Mouse (Mus musculus): ENCODE data around the gene Tmem14a.
"Not testable (repeated sequence)": the region's sequence is repeated elsewhere in the genome, so short reads cannot be mapped to it uniquely, and the experiment has no call there.

Tmem14a gene

DNA sequence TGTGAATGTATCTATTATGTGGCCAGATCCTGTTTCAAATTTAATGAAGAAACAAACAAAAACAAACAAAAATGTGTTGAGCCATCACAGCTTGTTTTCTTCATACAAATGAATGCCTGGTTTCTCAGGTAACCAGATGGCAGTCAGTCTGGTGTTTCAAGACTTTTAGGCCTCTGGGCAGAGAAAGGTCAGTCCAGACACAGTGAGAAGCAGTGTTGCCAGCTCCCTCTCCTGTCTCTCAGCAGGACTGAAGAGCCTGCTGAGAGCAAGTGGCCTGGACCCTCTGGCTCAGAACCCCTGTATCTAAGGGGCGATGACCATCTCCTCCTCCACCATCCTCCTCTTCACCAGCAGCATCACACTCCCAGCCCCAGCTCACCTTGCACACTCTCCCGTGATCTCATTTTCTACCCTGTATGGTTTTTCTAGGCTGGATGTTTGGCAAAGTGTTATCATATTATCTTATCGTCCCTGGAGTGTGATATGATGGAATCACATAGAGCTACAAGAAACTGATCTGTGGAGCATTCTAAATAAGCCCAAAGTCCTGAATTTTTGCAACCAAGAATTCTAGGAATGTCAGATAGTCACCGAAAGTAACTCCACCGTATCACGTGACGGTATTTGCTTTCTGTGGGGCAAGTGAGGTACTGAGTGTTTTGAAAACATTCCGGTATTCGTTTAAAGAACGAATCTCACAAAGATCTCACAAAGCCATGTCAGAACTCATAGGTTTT, 34.4 kb downstream of the Tmem14a start:
- peak; percentile 67 for DNase-seq (ENCODE audit: low read depth, low spot score)

DNA sequence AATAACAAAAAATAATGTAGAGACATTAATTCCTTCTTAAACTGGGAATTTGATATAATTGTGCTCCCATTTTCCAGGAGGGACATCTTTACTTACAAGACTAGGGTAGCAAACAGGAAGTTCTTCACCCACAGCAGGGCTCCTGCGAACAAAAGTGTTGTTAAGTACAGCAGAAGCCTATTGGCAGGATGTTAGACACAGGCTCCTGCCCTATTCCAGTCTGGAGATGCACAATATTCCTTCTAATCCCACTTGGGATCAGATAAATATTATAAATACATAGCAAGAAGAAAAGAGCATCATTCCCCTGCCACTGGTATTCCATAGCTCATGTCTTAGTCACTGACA, 34.9 kb downstream of the Tmem14a start:
- peak; percentile 81 for DNase-seq (ENCODE audit: low read depth, low spot score)

- DNase-seq (ENCODE audit: low read depth, low spot score), result peak; percentile 92
Measured at GRCm38 (mm10) chr1:21253856-21254255, 35.5 kb downstream of the Tmem14a start.

DNA sequence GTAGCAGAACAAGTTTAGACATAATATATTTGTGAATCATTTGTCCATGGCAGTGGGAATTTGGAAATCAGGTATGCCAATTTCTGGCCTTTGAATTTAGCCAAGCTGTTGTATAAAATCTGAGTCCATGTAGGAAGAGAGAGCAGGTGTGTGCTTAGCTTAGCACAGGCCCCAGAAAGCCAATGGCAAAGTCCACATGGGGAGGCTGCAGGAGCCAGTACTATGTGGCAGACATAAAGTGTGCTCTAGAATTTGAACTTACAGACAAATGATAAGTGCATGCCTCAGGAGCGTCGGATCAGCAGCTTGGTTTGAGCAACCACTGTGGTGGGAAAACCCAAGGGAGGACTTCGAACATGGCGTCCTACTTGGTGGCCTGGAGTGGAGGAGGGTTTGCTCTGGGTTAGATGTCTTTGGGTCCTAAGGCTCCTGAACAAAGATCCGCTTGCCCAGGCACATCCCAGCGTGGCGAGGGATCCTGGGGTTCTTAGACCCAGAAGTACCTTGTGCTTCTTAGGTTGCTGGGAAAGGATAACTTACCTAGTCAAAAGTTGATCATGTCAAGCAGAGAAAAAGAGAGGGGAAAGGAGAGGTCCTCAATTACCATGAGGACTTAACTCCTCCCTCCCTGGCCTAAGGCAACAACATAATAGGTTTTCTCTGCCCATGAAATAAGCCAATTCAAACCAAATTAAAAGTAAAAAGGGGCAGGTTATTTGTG, 37.4 kb downstream of the Tmem14a start:
- peak; percentile 89 for DNase-seq (ENCODE audit: low read depth, low spot score)

GRCm38 (mm10) chr1:21256391-21256790, 38.0 kb downstream of the Tmem14a start:
- peak; percentile 98 for DNase-seq (ENCODE audit: low read depth, low spot score)

DNA sequence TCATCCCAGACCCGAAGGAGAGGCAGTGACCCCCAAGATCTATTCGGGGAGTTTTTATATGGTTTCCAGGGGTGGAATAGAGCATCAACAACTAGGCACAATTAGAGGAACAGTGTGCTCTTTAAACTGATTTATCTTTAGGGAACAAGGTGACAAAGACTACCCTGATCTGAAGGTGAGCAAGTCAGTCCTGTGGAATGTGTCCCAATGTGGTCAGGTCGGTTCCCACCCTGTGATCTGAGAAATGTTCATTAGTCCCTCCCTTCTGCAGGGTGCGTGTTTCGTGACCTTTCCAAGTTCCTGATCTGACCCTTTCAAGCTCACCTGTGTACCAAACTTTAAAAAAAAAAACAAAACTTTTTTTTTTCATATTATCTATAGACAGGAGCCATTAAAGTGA, 38.5 kb downstream of the Tmem14a start:
- peak; percentile 76 for DNase-seq (ENCODE audit: low read depth, low spot score)

DNA sequence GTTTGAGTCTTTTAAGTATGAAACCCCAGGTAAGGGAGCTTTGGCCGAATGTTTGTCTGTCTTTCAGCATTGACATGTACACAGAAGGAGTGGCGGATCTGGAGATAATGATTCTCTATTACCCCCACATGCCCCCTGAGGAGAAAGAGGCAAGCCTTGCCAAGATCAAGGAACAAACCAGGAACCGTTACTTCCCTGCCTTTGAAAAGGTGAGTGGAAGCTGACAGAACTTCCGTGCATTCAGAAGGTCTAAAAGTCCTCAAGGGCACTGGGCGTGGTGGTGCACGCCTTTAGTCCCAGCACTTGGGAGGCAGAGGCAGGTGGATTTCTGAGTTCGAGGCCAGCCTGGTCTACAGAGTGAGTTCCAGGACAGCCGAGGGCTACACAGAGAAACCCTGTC, 41.6 kb downstream of the Tmem14a start:
- DNase-seq (ENCODE audit: low read depth, low spot score), result peak; percentile 94

GRCm38 (mm10) chr1:21262401-21262800, 44.0 kb downstream of the Tmem14a start:
- DNase-seq (ENCODE audit: low read depth, low spot score), result no peak

DNA sequence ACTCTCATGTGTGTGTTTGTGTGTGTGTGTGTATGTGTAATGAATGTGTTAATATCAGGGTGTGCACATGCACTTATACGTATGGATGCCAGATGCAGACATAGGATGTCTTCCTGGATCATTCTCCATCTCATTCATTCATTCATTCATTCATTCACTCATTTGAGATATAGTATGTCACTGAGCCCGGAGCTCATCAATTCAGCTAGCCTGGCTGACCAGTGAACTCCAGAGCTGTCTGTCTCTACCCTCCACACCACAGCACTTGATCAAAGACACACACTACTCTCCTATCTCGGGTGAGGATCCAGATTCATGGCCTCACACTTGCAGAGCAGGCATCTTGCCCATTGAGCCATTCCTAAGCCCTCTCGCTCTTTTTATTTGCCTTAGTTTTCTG, 45.6 kb downstream of the Tmem14a start:
- DNase-seq (ENCODE audit: low read depth, low spot score), result no peak

- no peak for DNase-seq (ENCODE audit: low read depth, low spot score)
Measured at GRCm38 (mm10) chr1:21264747-21265146, 46.4 kb downstream of the Tmem14a start.

DNA sequence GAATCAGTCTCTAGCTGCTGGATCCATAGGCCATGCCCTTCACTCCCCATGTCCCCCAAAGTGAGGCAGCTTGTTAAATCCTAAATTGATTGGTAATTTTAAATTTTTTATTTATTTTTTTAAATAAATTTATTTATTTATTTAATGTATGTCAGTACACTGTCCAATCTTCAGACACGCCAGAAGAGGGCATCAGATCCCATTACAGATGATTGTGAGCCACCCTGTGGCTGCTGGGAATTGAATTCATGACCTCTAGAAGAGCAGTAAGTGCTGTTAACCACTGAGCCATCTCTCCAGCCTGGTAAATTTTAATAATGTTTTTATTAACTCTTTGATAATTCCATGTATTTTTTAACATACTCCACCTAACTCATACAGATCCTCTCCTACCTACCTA, 48.4 kb downstream of the Tmem14a start:
- DNase-seq (ENCODE audit: low read depth, low spot score), result no peak

DNA sequence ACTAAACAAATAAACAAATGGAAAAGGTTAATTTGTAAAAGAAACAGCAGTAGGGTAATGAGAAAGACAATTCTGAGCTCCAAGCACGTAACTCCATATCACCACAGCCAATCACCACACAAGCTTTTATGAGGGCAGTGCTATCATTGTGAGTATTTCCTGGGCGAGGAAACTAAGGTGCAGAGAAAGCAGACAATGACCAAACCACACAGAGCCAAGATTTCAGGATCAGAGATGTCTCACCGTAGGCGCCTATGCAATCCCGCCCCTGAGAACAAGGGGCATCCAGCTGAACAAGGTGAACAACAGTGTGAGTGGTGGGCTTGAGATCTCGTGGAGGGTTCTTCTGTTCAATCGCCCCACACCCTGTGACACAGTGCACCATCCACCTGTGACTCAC, 49.1 kb downstream of the Tmem14a start:
- not testable (repeated sequence) for DNase-seq (ENCODE audit: low read depth, low spot score)

- peak; percentile 81 for DNase-seq (ENCODE audit: low read depth, low spot score)
Measured at GRCm38 (mm10) chr1:21271343-21272055, 53.1 kb downstream of the Tmem14a start.

GRCm38 (mm10) chr1:21272056-21272431, 53.7 kb downstream of the Tmem14a start:
- peak; percentile 41 for DNase-seq (ENCODE audit: low read depth, low spot score)

DNA sequence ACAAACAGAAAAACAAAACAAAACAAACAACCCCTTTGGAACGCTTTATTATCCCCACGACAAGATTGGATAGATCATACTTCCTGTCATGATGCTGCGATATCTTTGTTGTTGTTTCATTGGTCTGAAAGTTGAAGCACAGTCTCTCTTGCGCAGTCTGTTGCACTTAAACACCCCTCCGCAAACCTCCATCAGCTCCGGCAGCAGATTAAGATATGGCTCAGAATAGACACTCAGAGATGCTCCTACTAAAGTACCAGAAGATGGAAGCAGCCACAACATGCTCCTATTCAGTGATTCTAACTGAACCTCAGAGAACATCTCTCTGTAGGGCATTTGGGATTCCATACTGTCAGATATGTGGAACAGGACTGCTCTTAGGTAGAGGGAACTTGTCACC, 54.7 kb downstream of the Tmem14a start:
- DNase-seq (ENCODE audit: low read depth, low spot score), result no peak

GRCm38 (mm10) chr1:21274437-21275040, 56.2 kb downstream of the Tmem14a start:
- no peak for DNase-seq (ENCODE audit: low read depth, low spot score)

- DNase-seq (ENCODE audit: low read depth, low spot score), result not testable (repeated sequence)
Measured at GRCm38 (mm10) chr1:21275366-21275765, 57.0 kb downstream of the Tmem14a start.

- DNase-seq (ENCODE audit: low read depth, low spot score), result not testable (repeated sequence)
Measured at GRCm38 (mm10) chr1:21276158-21276557, 57.8 kb downstream of the Tmem14a start.
